Mouse (Mus musculus) activated CD4-positive, CD25-positive, alpha-beta regulatory T cell, adult 4 months (primary cell): ENCODE data around the gene Cd300lg. TPM values are rescaled to one million over a fixed set of nuclear protein-coding genes. Genes with fewer than 3 reads are reported as not detected.

Experiments
- ATAC-seq: one replicate; pipeline ENCODE4 v1.8.0; 2017
- polyA plus RNA-seq, 2 experiments: library from polyadenylated mRNA; unstranded; fragments of 100-300 nt; shearing (Covaris generic); gene quantifications; one replicate each; pipeline ENCODE4 v1.2.1; 2017

Cd300lg gene
- polyA plus RNA-seq, 2 experiments from 2014 or later: 0.13 TPM; not detected in 1

DNA sequence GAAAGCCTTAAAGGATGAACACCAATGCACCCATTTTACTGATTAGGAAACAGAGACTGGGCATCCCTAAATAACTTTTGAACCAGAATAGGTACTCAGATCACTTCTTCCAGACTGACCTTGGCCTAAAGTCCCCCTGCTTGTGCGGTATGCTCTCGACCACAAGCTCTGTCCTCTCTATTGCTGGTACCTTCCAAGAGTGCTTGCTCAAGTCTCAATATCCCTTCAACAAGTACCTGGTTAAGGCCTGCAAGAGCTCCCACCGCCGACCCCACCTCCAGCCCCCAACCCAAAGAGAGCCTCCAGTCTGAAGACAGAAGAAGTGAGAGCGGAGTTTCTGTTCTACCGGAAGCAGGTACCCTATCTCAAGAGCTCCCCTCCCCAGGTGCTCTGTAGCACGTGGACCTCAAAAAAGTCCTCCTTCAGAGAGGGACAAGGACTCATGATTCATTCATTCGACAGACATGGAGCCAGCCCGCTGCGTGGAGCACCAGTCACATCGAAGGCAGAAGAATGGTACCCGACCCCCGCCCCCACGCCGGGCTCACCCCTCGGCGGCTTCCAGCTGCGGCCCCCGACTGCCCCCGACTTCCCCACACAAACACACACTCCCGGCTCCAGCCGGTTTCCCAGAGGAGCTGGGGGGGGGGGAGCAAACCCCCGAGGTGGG is 15.2 kb upstream of the Cd300lg start:
- no peak for ATAC-seq

DNA sequence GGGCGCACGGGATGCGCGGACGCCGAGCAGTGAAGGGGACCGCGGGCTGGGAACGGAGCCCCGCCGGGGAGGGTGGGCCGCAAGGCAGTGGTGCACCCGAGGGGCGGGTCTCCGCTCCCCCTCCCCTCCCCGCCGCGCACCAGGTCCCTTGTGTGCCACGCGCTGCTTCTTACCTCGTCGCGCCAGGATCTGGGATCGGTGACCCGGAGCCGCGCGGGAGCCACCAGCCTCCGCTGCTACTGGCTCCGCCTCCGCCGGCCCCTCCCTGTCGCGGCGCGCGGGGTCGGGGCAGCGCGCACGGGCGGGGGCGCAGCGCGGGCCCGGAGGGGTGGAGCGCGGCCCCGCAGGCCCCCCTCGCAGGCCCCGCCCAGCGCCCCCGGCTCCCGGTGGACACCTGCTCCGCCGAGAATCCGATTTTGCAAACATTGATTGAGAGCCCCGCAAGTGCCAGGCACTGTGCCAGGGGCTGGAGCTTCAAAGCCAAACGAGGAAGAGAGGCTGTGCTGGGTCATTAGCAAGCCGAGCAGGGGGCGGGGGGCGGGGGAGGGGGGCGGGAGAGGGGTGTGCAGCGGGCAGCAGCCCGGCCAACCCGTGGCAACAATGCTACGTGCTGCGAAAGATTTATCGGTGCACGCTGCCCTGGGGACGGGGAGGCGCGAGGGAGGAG is 14.5 kb upstream of the Cd300lg start:
- no peak for ATAC-seq

DNA sequence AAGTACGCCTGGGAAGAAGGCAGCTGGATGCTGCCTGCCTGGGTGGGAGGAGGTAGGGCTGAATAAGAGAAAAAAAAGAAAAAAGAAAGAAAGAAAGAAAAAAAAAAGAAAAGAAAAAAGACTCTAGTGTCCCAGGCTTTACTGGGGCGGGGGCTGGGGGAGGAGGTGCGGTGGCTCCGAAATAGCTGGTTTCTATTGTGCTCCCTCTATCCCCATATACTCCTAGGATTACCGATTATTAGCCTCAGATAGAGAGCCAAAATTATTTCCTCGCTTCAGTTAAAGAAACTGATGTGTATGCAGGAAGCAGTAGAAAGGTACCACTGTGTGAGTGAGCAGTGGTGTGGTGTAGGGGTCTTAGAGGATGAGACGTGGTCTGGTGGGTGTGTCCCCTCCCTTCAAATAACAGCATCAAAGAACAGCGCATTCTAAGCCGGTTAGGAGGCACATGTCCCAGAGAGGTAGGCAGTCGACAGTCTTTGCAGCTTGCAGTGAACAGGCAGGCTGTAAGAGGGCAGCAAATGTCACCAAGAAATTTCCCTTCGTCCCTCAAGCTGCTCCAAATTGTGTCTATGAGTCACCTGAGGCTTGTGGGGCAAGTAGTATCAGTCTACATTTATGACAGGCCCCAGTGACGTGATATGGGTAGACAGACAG is 13.8 kb upstream of the Cd300lg start:
- ATAC-seq: no peak

DNA sequence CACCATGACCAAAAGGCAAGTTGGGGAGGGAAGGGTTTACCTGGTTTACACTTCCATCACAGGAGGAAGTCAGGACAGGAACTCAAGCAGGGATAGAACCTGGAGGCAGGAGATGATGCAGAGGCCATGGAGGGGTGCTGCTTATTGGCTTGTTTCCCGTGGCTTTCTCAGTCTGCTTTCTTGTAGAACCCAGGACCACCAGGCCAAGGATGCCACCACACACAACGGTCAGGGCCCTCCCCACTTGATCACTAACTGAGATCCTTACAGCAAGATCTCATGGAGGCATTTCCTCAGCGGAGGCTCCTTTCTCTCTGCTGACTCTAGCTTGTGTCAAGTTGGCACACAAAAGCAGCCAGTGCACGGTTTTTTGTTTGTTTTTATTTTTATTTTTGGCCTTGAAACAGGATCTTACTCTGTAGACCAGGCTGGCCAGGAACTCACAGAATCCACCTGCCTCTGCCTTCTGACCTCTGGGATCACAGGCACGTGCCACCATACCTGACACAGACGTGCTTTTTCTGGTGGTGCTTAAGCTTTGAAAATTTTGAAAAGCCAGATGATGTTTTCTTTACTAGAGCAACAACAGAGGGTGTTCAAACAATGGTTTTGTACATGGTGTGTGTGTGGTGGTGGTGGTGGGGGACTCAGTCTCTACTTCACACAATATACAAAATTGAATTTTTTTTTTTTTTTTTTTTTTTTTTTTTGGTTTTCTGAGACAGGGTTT is 13.1 kb upstream of the Cd300lg start, which contains the start of gene Mpp3:
Gene Mpp3, minus strand, starts transcription at position 375 of the 730 bp plus-strand sequence.
- ATAC-seq: no peak

DNA sequence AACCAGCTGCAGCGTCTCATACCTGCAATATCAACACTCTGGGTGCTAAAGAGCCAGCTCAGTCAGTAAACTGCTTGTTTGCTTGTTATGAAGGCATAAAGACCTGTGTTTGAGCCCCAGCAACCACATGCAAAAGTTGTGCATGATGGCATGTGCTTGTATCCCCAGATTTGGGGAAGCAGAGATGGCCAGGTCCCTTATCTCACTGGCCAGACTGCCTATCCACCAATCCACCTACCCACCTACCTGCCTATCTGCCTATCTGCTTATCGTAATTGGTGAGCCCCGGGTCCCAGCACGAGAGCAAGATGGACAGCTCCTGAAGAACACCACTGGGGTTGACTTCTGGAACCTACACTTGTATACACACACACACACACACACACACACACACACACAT is 12.0 kb upstream of the Cd300lg start:
- ATAC-seq: no peak

DNA sequence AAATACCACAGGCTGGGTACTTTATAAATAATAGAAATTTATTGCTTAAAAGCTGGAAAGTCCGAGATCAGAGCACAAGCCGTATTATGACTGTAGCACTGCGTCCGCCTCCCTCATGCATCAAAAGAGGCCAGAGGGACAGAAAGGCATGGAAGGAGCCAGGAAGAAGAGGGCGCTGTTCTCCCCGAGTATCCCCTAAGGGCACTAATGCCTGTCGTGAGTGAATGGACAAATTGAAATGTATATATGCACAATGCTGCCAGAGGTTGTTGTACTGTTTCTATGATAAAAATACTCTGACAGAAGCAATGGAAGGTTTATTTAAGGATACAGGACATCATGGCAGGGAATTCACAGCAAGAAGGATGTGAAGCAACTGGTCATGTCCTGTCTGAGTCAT is 11.3 kb upstream of the Cd300lg start:
- ATAC-seq: no peak

DNA sequence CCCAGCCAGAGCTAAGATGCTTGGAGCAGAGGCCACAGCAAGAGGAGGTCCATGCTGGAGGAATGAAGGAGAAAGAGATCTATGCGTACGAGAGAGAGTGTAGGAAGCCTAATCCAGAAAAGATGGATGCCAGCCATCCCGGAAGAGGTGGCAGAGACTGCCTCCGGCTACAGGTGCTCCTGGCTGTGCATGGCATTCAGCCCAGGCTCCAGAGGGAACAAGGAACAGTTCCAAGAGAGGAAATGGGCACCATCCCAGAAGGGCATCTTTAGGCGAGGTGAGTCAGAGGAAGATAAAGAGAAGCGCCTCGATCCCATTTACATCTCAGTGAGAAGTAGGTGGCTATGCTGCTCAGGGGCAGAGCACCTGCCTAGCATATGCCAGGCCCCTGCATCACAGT is 10.2 kb upstream of the Cd300lg start:
- ATAC-seq: no peak

DNA sequence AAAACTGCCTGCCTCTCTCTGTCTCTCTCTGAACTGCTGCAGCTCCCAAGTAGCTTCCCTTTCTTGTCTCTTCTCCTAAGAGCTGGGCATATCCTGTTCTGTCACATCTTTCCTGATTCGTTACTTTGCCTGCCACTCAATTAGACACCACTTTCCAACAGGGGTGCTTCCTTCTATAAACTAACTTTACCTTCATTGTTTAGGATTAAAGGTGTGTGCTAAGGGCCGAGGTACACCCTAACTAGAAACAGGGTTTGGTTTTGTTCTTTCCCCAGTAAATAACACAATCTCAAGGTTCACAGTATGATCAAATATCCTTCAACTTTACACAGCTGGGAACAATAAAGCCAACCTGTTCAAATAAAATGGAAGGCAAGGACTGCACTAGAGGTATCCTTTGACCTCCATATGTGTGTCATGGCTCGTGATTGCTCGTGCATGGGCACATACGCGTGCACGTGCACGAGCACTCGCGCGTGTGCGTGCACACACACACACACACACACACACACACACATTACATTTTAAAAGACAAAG is 8.2 kb upstream of the Cd300lg start:
- no peak for ATAC-seq

DNA sequence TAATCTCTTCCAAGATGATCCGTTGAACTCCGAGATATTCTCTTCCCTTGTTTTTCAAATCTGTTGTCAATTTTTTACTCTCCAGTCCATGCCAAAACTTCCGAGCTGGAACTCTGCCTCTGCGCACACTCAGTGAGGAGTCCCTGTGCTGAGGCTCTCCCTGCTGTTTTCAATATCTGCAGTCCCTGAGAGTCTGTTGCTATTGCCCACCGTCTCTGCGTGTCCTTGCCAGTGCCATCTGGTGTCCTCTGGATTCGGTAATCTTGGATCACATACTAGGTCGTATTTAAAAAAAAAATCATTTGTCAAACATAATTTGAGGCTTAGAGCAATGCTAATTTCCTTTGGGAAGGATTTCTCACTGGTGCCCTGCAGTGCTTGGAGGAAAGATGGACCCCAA is 6.4 kb upstream of the Cd300lg start:
- ATAC-seq: no peak

DNA sequence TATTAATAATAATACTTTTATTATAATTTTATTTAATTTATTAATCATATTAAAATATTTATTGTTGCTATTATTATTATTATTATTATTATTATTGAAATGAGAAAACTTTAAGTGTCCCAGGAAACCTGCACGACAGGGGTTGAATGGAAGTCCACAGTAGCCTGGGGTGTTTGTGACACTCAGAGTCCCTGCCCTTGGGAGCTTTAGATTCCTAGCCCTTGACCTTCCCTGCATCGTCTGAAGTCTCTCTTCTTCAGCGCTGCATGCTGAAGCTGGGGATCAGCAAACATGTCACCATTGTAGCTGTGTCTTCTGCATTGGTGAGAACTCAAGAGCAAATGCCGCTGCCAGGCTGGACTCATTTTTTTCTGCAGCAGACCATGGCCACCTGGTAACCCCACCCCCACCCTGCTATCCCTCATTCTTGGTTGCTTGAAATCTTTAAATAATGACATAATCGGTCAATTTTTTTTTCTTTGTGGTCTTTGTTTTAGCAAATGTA is 5.8 kb upstream of the Cd300lg start:
- ATAC-seq: no peak

DNA sequence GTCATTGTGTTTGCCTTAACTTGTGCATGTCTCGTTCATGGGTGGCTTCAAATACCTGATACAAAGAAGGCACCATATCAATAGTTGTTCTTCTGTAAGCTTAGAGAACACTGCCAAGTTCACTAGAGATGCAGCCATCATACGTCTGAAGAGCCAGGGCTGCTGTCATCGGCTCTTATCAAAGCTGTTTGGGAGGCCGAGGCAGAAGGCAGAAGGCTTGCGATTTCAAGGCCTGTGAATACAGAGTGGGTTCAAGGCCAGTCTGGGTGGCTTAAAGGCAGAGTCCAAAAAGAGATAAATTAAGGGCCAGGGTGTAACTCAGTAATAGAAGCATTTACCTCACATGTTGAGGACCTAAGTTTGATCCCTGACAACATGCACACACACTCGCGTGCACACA is 5.0 kb upstream of the Cd300lg start:
- no peak for ATAC-seq

DNA sequence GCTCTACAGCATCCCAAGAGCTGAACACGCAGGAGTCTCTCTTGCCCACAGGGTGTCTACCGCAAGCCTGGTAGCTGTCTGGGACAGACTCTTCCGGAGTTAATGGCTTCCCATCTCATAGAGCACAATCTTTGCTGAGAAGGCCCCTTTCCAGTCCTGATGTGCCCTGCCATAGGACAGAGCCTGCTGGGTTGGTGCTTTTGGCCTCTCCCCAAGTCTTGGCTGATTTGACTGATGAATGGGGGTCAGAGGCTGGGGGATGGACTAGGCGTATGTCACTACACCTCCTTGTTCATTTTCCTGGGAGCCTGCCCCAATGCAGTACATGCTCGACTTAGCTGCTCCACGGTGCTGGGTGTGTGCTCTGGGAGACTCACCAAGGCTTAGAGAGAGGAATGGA is 3.5 kb upstream of the Cd300lg start:
- no peak for ATAC-seq

DNA sequence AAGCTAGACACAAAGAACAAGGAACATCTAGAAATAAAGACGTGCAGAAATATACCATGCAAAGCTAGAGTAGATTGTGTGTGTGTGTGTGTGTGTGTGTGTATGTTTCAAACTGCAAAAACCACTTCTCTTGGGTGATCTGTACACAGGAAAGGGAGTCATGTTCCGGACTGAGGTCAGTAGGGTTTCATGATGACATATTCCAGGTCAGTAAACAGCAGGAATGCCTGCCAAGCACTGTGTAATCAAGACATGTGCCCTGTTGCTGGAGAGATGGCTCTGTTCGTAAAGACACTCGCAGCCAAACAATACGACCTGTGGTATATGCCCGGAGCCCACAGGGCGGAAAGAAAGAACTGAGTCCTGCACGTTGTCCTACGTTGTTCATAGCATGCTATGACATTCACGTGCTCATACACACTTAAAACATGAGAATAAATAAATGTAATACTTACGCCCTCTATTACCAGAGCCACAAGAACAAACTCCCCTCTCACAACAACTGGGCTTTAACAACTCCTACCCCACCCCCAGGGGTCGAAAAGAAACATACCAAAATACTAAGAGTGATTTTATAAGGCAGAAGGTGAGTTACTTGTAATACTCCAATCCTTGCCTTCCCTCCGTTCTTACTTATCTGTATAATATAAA is 1.7 kb upstream of the Cd300lg start:
- ATAC-seq: no peak

DNA sequence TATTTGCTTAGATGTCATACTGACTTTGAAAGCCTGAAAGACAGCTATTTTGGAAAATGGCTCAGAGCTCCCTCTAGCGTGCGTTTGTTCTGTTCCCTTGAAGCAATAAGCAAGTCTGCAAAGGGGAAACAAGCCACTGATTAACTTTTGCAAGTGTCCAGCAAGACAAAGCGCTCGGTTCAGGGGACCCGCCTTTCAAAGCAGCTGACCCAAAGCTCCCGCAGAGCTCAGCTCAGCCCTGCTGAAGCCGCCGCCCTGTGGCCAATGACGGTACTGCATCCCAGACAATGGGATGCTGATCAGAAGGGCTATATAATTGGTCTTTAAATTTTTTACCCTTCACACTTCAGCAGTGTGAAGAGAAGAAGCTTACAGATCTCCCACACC is 1.2 kb upstream of the Cd300lg start:
- no peak for ATAC-seq

DNA sequence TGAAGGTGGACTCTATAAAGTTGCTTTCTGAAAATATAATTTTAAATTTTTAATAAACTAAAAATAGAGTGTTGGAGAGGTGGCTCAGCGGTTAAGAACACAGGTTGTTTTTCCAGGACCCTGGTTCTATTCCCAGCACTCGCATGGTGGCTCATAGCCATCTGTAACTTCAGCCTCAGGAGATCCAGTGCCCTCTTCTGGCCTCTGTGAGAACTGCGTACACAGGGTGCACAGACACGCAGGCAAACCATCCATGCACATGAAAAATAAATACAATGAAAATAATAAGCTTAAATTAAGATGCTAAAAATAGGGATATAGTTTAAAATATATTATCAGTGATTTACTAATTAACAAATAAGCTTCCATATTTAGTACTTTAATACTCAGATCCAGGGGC is 663 bp upstream of the Cd300lg start:
- no peak for ATAC-seq

DNA sequence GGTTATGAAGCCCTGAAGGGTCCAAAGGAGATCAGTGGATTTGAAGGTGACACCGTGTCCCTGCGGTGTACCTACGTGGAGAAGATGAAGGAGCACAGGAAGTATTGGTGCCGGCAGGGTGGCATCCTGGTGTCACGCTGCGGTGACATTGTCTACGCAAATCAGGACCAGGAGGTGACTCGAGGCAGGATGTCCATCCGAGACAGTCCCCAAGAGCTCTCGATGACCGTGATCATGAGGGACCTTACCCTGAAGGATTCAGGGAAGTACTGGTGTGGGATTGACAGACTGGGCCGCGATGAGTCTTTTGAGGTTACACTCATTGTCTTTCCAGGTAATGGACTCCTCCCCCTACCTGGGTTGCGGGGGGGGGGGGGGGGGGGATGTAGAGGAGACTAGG is 1.7 kb downstream of the Cd300lg start:
- no peak for ATAC-seq

DNA sequence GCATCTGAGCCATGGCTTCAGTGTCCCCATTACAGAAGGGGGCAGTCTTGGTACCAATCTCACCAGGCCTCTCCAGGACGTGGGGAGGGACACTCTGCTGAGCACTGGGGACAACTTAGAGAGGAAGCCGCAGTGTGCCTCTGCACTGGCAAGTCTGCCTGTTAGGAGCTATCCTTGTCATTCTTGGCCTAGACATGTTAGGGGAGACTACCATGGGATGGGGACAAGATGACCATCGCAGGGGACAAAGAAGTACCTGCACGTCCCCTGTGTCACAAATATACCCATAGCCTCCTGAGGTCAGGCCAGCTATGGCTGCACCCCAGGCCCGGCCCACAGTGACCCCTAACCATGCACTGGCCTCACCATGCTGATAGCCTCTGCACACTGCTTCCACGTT is 2.1 kb downstream of the Cd300lg start:
- ATAC-seq: no peak

DNA sequence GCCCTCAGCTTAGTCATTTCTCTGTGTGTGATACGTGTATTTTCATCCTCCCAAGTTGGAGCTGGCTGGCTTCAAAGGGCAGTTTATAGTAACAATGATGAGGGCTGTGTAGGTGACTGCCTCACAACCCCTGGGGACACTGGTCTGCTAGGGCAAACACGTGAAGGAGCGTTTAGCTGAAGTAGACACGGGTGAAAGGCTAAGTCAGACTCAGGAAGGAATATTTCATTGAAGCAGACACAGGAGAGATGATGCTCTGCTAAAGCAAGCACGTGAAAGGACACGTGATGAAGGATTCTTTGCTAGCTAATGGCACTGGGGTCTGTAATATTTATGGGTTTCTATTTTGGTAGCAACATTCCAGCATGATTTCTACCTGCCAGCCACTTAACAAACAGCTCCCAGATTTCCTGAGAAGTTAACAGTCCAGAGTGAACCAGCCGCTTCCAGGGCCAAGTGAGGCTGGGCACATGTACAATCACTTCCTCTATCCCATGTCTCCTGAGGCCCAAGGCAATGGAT is 3.4 kb downstream of the Cd300lg start:
- ATAC-seq: no peak

DNA sequence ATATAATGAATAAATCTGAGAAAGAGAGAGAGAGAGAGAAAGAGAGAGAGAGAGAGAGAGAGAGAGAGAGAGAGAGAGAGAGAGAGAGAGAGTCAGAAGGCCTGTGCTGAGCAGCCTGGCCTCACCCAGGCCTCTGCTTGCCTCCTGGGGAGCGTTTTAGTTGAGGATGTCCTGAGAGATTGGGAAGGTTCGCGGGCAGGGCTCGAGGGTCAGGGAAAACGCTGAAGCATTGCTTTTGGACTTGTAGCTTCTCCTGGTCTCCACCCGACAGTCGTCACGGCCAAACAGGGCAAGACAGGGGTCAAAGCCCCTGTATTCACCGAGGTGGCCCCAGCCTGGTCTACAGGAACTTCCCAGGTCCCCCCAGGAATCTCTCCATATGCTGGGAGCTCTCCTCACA is 5.3 kb downstream of the Cd300lg start:
- no peak for ATAC-seq

DNA sequence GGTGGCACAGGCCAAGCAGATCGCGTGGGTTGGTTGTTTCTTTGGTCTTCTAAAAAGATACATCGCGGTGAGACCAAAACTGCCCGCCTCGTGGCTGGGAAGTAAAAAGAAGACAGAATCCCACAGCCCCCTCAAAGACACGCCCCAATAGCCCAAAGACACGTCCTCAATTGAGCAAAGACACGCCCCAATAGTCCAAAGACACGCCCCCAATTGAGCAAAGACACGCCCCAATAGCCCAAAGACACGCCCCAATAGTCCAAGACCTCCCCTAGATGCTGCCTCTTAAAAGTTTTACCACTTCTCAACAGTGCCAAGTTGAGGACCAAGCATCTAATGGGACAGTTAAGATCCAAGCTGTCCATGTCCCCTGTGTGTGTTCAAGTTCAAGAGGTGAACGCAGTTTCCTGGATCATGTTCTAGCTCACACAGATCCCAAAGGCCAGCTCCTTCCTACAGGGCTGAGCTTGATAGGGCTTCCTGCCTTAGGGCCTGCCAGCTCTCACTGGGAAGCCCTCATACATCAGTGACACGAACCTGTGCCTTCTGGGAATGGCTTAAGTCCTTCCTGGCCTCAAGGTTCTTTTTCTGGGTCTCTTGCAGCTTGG is 8.7 kb downstream of the Cd300lg start:
- no peak for ATAC-seq

DNA sequence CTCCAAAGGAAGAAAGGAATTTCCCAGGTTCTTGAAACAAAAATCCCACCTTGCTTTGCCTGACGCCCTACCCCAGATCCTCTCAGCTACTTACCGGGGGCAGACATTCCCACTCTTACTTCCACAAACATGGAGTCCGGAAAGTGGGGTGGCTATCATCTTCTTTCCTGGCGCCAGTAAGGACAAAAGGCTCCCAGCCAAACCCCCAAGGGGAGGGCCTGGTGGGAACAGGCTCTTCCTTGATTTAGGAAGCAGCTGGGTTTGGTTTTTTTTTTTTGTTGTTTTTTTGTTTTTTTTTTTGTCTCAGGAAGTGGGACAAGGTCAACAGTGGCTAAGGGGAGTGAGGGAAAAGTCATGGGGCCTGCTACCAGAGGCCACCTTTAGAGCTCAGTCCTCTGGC is 10.2 kb downstream of the Cd300lg start:
- ATAC-seq: no peak

DNA sequence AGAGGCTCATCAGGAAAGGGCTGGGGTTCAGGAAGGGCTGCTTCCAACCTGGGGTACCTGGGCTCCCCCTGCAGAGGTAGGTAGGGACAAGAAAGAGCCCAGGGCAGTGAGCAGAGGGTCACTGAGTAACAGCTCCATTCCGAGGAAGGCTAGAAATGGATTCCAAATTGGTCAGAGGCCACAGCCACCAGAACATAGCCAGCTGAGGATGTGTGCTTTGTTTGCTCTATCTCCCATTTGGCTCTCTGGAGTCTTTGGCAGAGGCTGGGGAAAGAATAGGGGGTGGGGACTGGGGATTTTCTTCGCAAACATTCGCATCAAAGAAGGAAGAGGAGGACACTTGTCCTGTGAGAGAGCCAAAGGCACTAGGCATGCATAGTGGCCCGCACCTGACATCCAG is 10.6 kb downstream of the Cd300lg start:
- ATAC-seq: no peak
